Mouse (Mus musculus): Measurements from ENCODE around the gene Ppl. TPM values are rescaled to one million over a fixed set of nuclear protein-coding genes. Genes with fewer than 3 reads are reported as not detected.

The Ppl gene
- polyA plus RNA-seq, 1 experiment from 2014 or later: 0.80 TPM

- peak overlapping the region; percentile 45 for H3K9ac ChIP-seq
- no peaks in the 10 kb centered on the region for H3K36me3 ChIP-seq
- no peaks in the 10 kb centered on the region for H3K9me3 ChIP-seq
- peak overlapping the region; percentile 31 for H3K4me3 ChIP-seq
- H3K27ac ChIP-seq: no peak overlapping the region
- WGBS: 2% methylated on average over 26 of the region's 26 CpGs
- H3K4me2 ChIP-seq (replicated peaks): peak overlapping the region; percentile 70
- ATAC-seq (ENCODE audit: low FRiP score, low read depth): peak; percentile 82
- peaks cover 18% of the 10 kb centered on the region; the same call in 1 of the 2 replicates for H3K27me3 ChIP-seq (replicated peaks)
- 0 out of 2 replicates have a peak, but pooled peaks cover 11% of the 10 kb centered on the region for H3K4me1 ChIP-seq
Measured at GRCm38 (mm10) chr16:5146367-5147036, 14.3 kb upstream of the Ppl start.

GRCm38 (mm10) chr16:5145570-5145969 is 13.3 kb upstream of the Ppl start:
- Histone ChIP-seq H3K36me3 (no peaks in the 10 kb centered on the region), H3K9me3 (no peaks in the 10 kb centered on the region), H3K9ac (no peak overlapping the region), H3K4me3 (no peak overlapping the region), H3K27ac (no peak overlapping the region), H3K4me2 (replicated peaks) (peak overlapping the region; percentile 70; the same call in 1 of the 2 replicates), H3K4me1 (0 out of 2 replicates have a peak, but pooled peaks cover 11% of the 10 kb centered on the region), H3K27me3 (replicated peaks) (peaks cover 18% of the 10 kb centered on the region; the same call in 1 of the 2 replicates)
- under 1% methylated on average over 7 of the region's 7 CpGs for WGBS
- ATAC-seq (ENCODE audit: low FRiP score, low read depth): peak; percentile 59

- Histone ChIP-seq H3K27me3 (replicated peaks) (peaks cover 7% of the 10 kb centered on the region; the same call in 1 of the 2 replicates), H3K4me2 (replicated peaks) (no peak overlapping the region), H3K4me1 (0 out of 2 replicates have a peak, but pooled peaks cover 3% of the 10 kb centered on the region), H3K4me3 (no peak overlapping the region), H3K27ac (no peak overlapping the region), H3K9me3 (no peaks in the 10 kb centered on the region), H3K9ac (no peak overlapping the region), H3K36me3 (no peaks in the 10 kb centered on the region)
- ATAC-seq (ENCODE audit: low FRiP score, low read depth): no peak
- 31% methylated on average over 4 of the region's 4 CpGs for WGBS
Measured at GRCm38 (mm10) chr16:5139741-5140140, 7.5 kb upstream of the Ppl start.

- 35% methylated on average over 12 of the region's 12 CpGs for WGBS
- Histone ChIP-seq H3K4me2 (replicated peaks) (no peak overlapping the region), H3K27me3 (replicated peaks) (peaks cover 30% of the 10 kb centered on the region), H3K9me3 (no peaks in the 10 kb centered on the region), H3K27ac (no peak overlapping the region), H3K4me1 (peaks cover 8% of the 10 kb centered on the region; the same call in 1 of the 2 replicates), H3K36me3 (no peaks in the 10 kb centered on the region), H3K4me3 (no peak overlapping the region), H3K9ac (no peak overlapping the region)
- ATAC-seq (ENCODE audit: low FRiP score, low read depth): no peak
Measured at GRCm38 (mm10) chr16:5137006-5137540, 4.9 kb upstream of the Ppl start.

GRCm38 (mm10) chr16:5136505-5136904 is 4.3 kb upstream of the Ppl start:
- Histone ChIP-seq H3K36me3 (no peaks in the 10 kb centered on the region), H3K9ac (no peak overlapping the region), H3K27me3 (replicated peaks) (peaks cover 36% of the 10 kb centered on the region), H3K4me1 (peaks cover 11% of the 10 kb centered on the region; the same call in 1 of the 2 replicates), H3K4me3 (no peak overlapping the region), H3K27ac (no peak overlapping the region), H3K9me3 (no peaks in the 10 kb centered on the region), H3K4me2 (replicated peaks) (no peak overlapping the region)
- 5% methylated on average over 4 of the region's 4 CpGs for WGBS
- no peak for ATAC-seq (ENCODE audit: low FRiP score, low read depth)

GRCm38 (mm10) chr16:5135551-5136261 is 3.5 kb upstream of the Ppl start:
- 64% methylated on average over 8 of the region's 8 CpGs for WGBS
- Histone ChIP-seq H3K4me2 (replicated peaks) (no peak overlapping the region), H3K27me3 (replicated peaks) (peaks cover 44% of the 10 kb centered on the region), H3K36me3 (no peaks in the 10 kb centered on the region), H3K27ac (no peak overlapping the region), H3K4me1 (peaks cover 12% of the 10 kb centered on the region; the same call in 1 of the 2 replicates), H3K9me3 (no peaks in the 10 kb centered on the region), H3K4me3 (no peak overlapping the region), H3K9ac (no peak overlapping the region)
- ATAC-seq (ENCODE audit: low FRiP score, low read depth): no peak

GRCm38 (mm10) chr16:5134623-5135330 is 2.6 kb upstream of the Ppl start:
- Histone ChIP-seq H3K27ac (no peak overlapping the region), H3K4me1 (peaks cover 12% of the 10 kb centered on the region; the same call in 1 of the 2 replicates), H3K4me2 (replicated peaks) (no peak overlapping the region), H3K9ac (no peak overlapping the region), H3K27me3 (replicated peaks) (peaks cover 53% of the 10 kb centered on the region), H3K36me3 (no peaks in the 10 kb centered on the region), H3K4me3 (no peak overlapping the region), H3K9me3 (no peaks in the 10 kb centered on the region)
- ATAC-seq (ENCODE audit: low FRiP score, low read depth): no peak
- WGBS: 82% methylated on average over 14 of the region's 14 CpGs

- Histone ChIP-seq H3K36me3 (no peaks in the 10 kb centered on the region), H3K4me3 (no peak overlapping the region), H3K4me1 (peaks cover 9% of the 10 kb centered on the region; the same call in 1 of the 2 replicates), H3K27ac (no peak overlapping the region), H3K9me3 (no peaks in the 10 kb centered on the region), H3K27me3 (replicated peaks) (peaks cover 66% of the 10 kb centered on the region), H3K9ac (0 out of 2 replicates have a peak overlapping the region, but pooled peaks have one; percentile 7), H3K4me2 (replicated peaks) (peak overlapping the region; percentile 53; the same call in 1 of the 2 replicates)
- ATAC-seq (ENCODE audit: low FRiP score, low read depth): no peak
- 3% methylated on average over 25 of the region's 25 CpGs for WGBS
Measured at GRCm38 (mm10) chr16:5131251-5131922, 834 bp downstream of the Ppl start.

GRCm38 (mm10) chr16:5130766-5131165 is 1.5 kb downstream of the Ppl start:
- ATAC-seq (ENCODE audit: low FRiP score, low read depth): no peak
- Histone ChIP-seq H3K27ac (no peak overlapping the region), H3K9me3 (no peaks in the 10 kb centered on the region), H3K36me3 (no peaks in the 10 kb centered on the region), H3K27me3 (replicated peaks) (peaks cover 66% of the 10 kb centered on the region), H3K9ac (no peak overlapping the region), H3K4me2 (replicated peaks) (no peak overlapping the region), H3K4me3 (no peak overlapping the region), H3K4me1 (peaks cover 9% of the 10 kb centered on the region; the same call in 1 of the 2 replicates)
- WGBS: 5% methylated on average over 4 of the region's 4 CpGs

GRCm38 (mm10) chr16:5130196-5130595 is 2.0 kb downstream of the Ppl start:
- WGBS: 54% methylated on average over 2 of the region's 2 CpGs
- H3K27ac ChIP-seq: no peak overlapping the region
- H3K36me3 ChIP-seq: no peaks in the 10 kb centered on the region
- peaks cover 9% of the 10 kb centered on the region; the same call in 1 of the 2 replicates for H3K4me1 ChIP-seq
- H3K9me3 ChIP-seq: no peaks in the 10 kb centered on the region
- H3K9ac ChIP-seq: no peak overlapping the region
- ATAC-seq (ENCODE audit: low FRiP score, low read depth): no peak
- H3K4me3 ChIP-seq: no peak overlapping the region
- H3K4me2 ChIP-seq (replicated peaks): no peak overlapping the region
- H3K27me3 ChIP-seq (replicated peaks): peaks cover 63% of the 10 kb centered on the region

GRCm38 (mm10) chr16:5123476-5123875 is 8.7 kb downstream of the Ppl start:
- ATAC-seq (ENCODE audit: low FRiP score, low read depth): no peak
- 0 out of 2 replicates have a peak, but pooled peaks cover 8% of the 10 kb centered on the region for H3K27me3 ChIP-seq (replicated peaks)
- no peaks in the 10 kb centered on the region for H3K4me1 ChIP-seq
- no peaks in the 10 kb centered on the region for H3K36me3 ChIP-seq
- whole genome bisulfite sequencing: 73% methylated on average over 6 of the region's 6 CpGs
- no peak overlapping the region for H3K4me2 ChIP-seq (replicated peaks)
- no peak overlapping the region for H3K4me3 ChIP-seq
- no peak overlapping the region for H3K27ac ChIP-seq
- H3K9me3 ChIP-seq: no peaks in the 10 kb centered on the region
- H3K9ac ChIP-seq: no peak overlapping the region

Measured in neural tube, embryonic 12.5 days (tissue).